Comparison of ENCODE assay signal across 16 mouse cellular contexts in genomic region chr5:103022504-103023172, GRCm38 (mm10).
A peak's percentile ranks its signal among the peaks of the same experiment; 100 is the strongest.
DNase-seq lines count a peak whose midpoint lies in the region; ATAC-seq lines count a peak whose summit lies in the region.
"Had no signal": no experiment of that assay in that cellular context is flagged by ENCODE, and none has a peak within 500 bp of the region (broad histone marks: within the 10 kb centered on the region; RNA-seq: fewer than 3 reads in every experiment).

No protein-coding gene starts in this region.

- no peak overlapping the region for H3K9ac ChIP-seq in neural tube, embryonic 13.5 days
- H3K9ac ChIP-seq: embryonic facial prominence, embryonic 13.5 days; limb, embryonic 12.5 days had no signal

- no peak overlapping the region for H3K4me2 ChIP-seq in neural tube, embryonic 13.5 days
- H3K4me2 ChIP-seq: embryonic facial prominence, embryonic 13.5 days; heart, embryonic 11.5 days; limb, embryonic 12.5 days had no signal

- H3K36me3 ChIP-seq in neural tube, embryonic 13.5 days = no peaks in the 10 kb centered on the region
- H3K36me3 ChIP-seq: embryonic facial prominence, embryonic 13.5 days; limb, embryonic 12.5 days had no signal

- WGBS in neural tube, embryonic 13.5 days = 68% methylated on average over 7 of the region's 7 CpGs

- intact Hi-C loops in left cerebral cortex, postnatal 25 days (cut with DNase I) = loop anchor here (2.0 to 5.0 kb wide), 3 partner anchors 72 to 185 kb away; no protein-coding TSS in a partner anchor

- H3K9me3 ChIP-seq in neural tube, embryonic 13.5 days = peaks cover 5% of the 10 kb centered on the region
- H3K9me3 ChIP-seq: embryonic facial prominence, embryonic 13.5 days; limb, embryonic 12.5 days had no signal

- H3K4me3 ChIP-seq in neural tube, embryonic 13.5 days = no peak overlapping the region
- H3K4me3 ChIP-seq: embryonic facial prominence, embryonic 13.5 days; limb, embryonic 12.5 days had no signal

- H3K27me3 ChIP-seq in neural tube, embryonic 13.5 days = no peaks in the 10 kb centered on the region
- H3K27me3 ChIP-seq: embryonic facial prominence, embryonic 13.5 days had no signal

- DNase-seq in frontal cortex, postnatal 25 days (ENCODE audit: low spot score in 2 of 2) = no peak
- DNase-seq in neural tube, embryonic 10.5 days (ENCODE audit: extremely low spot score, low spot score) = no peak
- peak; percentile 41 to 87 for DNase-seq in left cerebral cortex, postnatal 25 days (ENCODE audit: low spot score in 2 of 2)
- DNase-seq in telencephalon, adult 2 months (ENCODE audit: low read depth, low spot score) = peak; percentile 83
- no peak for DNase-seq in MN1 (ENCODE audit: low spot score)
- no peak for DNase-seq in thymus, postnatal 14 days
- DNase-seq: cerebellum, postnatal 36 days; kidney, postnatal 14 days; lung, adult 18-20 months; thymus, adult 18-20 months had no signal

- peak; percentile 79 for ATAC-seq in frontal cortex, adult (ENCODE audit: low TSS enrichment)
- no peak for ATAC-seq in neural tube, embryonic 13.5 days (ENCODE audit: low read depth)
- ATAC-seq: activated CD4-positive, CD25-positive, alpha-beta regulatory T cell, adult 4 months had no signal

- H3K27ac ChIP-seq in neural tube, embryonic 13.5 days (replicated peaks) = peak overlapping the region; percentile 38; the same call in 1 of the 2 replicates
- H3K27ac ChIP-seq: embryonic facial prominence, embryonic 13.5 days; limb, embryonic 12.5 days had no signal

- H3K4me1 ChIP-seq in neural tube, embryonic 13.5 days (replicated peaks) = peaks cover 33% of the 10 kb centered on the region
- H3K4me1 ChIP-seq: embryonic facial prominence, embryonic 13.5 days; limb, embryonic 12.5 days had no signal

Comparison
In these comparisons a context has a peak if more than half of its experiments do, and no peak if none do; other contexts are left out.
1. DNase-seq: peak in left cerebral cortex, postnatal 25 days (2 of 2) and telencephalon, adult 2 months (single experiment); none in frontal cortex, postnatal 25 days (0 of 2), neural tube, embryonic 10.5 days (single experiment), MN1 (single experiment) and thymus, postnatal 14 days (single experiment).